Mouse (Mus musculus) lung, adult 10 weeks (tissue): Measurements from ENCODE around the gene Nmb. TPM values are rescaled to one million over a fixed set of nuclear protein-coding genes. Genes with fewer than 3 reads are reported as not detected.

Experiments
- polyA plus RNA-seq: library from polyadenylated mRNA; stranded (reverse); fragments of 350-450 nt; fragmentation: Illumina TruSeq; extraction: RNeasy Lipid Tissue Mini Kit (QIAGEN cat#74804); gene quantifications from one replicate; pipeline ENCODE4 v1.2.3, GENCODE M21; 2014; ENCODE audit warnings: low read depth, low replicate concordance; ENCODE audit not compliant: insufficient read depth

Gene Nmb
- 6.8 TPM for polyA plus RNA-seq

DNA sequence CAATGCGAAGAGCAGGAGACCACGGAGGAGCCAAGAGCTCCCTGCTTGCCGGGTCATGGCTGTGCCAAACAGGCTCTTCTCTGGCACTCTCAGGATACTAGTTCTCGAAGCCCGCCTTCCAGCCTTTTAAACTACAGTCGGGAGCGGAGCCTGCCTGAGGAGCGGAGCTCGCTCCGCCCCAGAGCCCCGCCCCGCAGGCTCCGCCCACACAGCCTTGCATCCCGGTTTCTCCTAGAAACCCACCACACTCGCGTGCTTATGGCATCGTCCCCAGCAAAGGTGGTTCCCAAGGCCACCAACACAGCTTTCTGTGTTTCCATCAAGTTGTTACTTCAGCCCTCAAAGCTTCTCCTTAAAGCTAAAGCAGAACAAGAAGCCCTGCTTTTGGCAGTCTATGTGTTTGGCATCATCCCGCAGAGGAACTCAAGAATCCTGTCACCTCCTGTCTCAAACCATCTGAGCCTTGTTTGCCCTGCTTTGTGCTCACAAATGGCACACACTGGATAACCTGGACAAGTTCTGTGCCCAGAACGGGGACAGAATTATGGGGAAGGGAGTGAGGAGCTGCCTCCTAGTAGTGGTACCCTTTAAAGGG is at the start of gene Nmb:
Gene Nmb (minus strand): TSS at position 156 of the 595 bp plus-strand sequence.

DNA sequence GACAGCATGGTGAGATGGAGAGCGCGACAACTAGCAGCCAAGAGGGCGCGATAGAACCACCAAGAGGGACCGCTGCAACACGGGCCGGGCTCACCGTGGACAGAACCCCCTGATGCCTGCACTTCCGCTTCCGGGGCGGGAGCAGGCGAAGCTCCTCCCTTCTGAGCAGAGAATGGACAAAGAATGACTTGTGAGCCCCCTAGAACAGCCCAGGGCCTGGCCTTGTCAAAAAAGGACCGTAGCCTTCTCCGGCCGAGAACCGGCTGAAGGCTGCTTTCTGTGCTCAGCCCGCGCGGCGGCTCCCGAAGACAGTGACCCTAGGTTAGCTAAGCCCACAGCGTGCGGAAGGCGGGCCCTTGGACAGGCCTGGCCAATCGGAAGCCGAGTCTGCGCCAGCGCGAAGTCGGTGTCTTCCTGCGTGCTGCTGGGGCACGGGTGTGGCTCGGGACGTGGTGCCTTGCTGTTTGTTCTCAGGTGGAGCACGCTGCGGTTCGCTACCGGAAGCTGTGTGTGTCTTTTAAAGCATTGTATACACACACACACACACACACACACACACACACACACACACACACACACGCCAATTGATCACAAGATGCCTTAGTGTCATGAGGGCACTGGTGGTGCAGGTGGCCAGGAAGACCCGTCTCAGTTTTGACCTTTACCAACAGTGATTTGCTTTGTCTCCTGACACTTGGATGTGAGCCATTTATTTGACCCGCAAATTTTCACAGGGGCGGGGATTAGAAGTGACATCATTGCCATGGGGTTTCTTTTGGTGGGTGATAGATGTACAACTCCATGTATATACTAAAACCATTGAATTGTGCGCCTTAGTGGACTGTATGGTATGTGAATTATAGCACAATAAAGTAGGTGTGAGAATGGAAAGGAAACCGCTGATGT is 42.8 kb upstream of the Nmb start, which contains the start of gene Sec11a:
Gene Sec11a (minus strand): TSS at position 336 of the 906 bp plus-strand sequence.

DNA sequence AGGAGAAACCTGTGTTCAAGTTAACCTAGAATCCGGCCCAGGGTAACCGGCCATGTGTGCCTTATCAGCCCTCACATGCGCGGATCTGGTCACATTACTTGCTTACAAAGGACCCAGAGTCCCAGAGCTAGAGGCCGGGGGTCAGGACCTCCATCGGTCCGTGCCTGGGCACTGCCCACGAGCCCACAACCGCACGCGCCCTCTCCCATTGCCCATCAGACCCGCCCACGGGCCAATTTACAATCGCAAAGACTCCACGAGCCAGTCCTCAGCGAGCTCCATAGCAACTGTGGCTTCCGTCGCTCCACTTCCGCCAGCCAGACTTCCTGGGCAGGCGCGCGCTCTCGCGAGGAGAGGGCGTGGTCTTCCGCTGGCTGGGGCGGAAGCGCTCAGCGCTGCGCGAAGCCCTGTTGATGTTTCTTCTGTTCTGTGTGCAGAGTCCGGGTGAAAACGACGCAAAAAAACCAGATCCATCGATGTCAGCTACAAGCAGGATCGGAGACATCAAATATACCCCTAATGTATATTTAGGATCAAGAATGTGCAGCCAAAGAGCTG is 3.9 kb downstream of the Nmb start, which contains the start of gene Wdr73:
Gene Wdr73 (minus strand): TSS at position 326 of the 558 bp plus-strand sequence.

DNA sequence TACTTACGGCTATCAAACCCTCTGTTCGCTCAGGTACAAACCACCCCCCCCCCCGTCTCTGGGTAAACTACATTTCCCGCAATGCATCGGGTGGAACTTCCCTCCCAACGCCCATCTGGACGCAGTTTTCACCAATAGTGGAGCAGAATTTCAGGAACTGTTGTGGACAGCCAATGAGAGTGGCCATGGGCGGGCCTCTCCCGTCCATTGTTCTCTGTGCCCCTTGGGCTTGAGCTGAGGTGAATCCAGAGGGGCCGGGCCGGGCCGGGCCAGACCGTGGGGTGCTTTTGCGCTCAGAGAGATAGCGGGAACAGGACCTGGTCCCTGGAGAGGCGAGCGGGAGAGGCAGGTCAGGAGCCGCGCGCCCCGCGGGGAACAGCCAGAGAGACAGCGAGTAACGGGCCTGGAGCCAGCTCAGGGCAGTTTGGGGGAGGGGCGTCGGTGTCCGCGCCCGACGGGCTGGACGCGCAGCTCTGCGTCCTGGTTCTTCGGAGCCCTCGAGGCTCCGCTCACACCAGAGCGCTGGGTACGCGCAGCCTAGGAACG is 44.1 kb downstream of the Nmb start, which contains the start of gene Zscan2:
Gene Zscan2 (plus strand): TSS at position 192 of the 546 bp plus-strand sequence.

Other genes with a start within 250 kb of the Nmb start
- 7.8 TPM for gene Crtc3, start 216.2 kb downstream of the Nmb start, polyA plus RNA-seq
- 57.4 TPM for gene Iqgap1, start 79.1 kb downstream of the Nmb start, polyA plus RNA-seq
- gene Zscan2, start 44.2 kb downstream of the Nmb start, polyA plus RNA-seq, result 3.9 TPM
- 12.9 TPM for gene Wdr73, start 3.8 kb downstream of the Nmb start, polyA plus RNA-seq
- 68.7 TPM for gene Sec11a, start 42.7 kb upstream of the Nmb start, polyA plus RNA-seq
- 10.4 TPM for gene Zfp592, start 88.6 kb upstream of the Nmb start, polyA plus RNA-seq
- gene Alpk3, start 152.5 kb upstream of the Nmb start, polyA plus RNA-seq, result 0.50 TPM
- not detected for gene Slc28a1, start 209.7 kb upstream of the Nmb start, polyA plus RNA-seq